Mouse (Mus musculus) spleen, adult 2 months (tissue): ENCODE measurements at regions not wholly inside any gene's neighbourhood (a gene's known extent, or its start where the extent isn't known, plus 50 kb on each side); places are given as distances from the start of the nearest gene placed in this dataset.

Experiments
- DNase-seq, 2 experiments: peaks; one replicate each; pipeline versions ENCODE4 v3.0.0 to v3.0.0-alpha.2; 2012 to 2021; ENCODE audit warnings: low spot score in 2 of 2, low read depth in 1 of 2
- H3K27ac ChIP-seq: fragments of 200-500 bp; 2 replicates; pipeline ENCODE4 v1.5.1; 2012; ENCODE audit warnings: low read length, inconsistent platforms; ENCODE audit not compliant: insufficient read depth
- H3K27me3 ChIP-seq: fragments of 200-500 bp; 2 replicates; pipeline ENCODE4 v1.6.1; 2012; ENCODE audit warnings: mild to moderate bottlenecking, moderate library complexity, low read length, inconsistent platforms; ENCODE audit not compliant: control insufficient read depth, insufficient read depth
- H3K36me3 ChIP-seq: fragments of 200-500 bp; 2 replicates; pipeline ENCODE4 v1.6.1; 2012; ENCODE audit warnings: mild to moderate bottlenecking, low read length, inconsistent platforms; ENCODE audit not compliant: control insufficient read depth, insufficient read depth
- H3K4me1 ChIP-seq: fragments of 200-500 bp; 2 replicates; pipeline ENCODE4 v1.6.1; 2011; ENCODE audit warnings: inconsistent platforms; ENCODE audit not compliant: control insufficient read depth, insufficient read depth, insufficient read length
- H3K4me3 ChIP-seq: fragments of 200-500 bp; 2 replicates; pipeline ENCODE4 v1.5.1; 2011; ENCODE audit warnings: mild to moderate bottlenecking, inconsistent platforms; ENCODE audit not compliant: insufficient read depth, insufficient read length; ENCODE audit errors: extremely low read depth
- CTCF ChIP-seq: fragments of 200-500 bp; IDR thresholded peaks from 2 replicates; pipeline ENCODE4 v1.5.1; 2011; ENCODE audit warnings: mild to moderate bottlenecking, inconsistent platforms; ENCODE audit not compliant: insufficient read depth, insufficient read length, insufficient replicate concordance; ENCODE audit errors: extremely low read depth
- POLR2A ChIP-seq: fragments of 200-500 bp; IDR thresholded peaks from 2 replicates; pipeline ENCODE4 v1.6.1; 2011; ENCODE audit warnings: low read depth, low read length, inconsistent platforms
- WGBS: fragments of 180-500 bp; shearing (Covaris S2); methylation state at CpG from one replicate; pipeline ENCODE4 v1.1.7; 2018; 5-methylcytosine and 5-hydroxymethylcytosine counted together

DNA sequence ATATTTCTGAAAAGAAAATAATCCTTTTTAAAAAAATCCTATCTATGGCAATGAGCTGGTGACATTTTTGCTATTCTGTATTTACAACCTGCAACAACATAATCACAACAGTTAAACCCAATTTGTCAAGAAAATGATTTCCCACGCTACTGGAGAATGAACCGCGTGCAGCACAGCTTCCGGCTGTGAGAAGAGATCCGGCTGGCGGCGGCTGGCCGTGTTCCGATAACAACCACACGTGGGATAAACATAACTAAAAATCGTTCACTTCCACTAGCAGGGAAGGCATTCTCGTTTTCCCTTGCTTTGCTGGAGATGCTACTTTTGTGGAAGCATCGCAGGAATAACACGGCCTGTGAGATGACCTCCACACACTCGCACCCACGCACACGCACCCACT is 224.5 kb upstream of the Hnrnpa3 start:
- no peak overlapping the region for H3K27ac ChIP-seq
- H3K4me3 ChIP-seq: no peak overlapping the region
- TF ChIP-seq POLR2A (no peak), CTCF (no peak)
- no peaks in the 10 kb centered on the region for H3K4me1 ChIP-seq
- H3K27me3 ChIP-seq: no peaks in the 10 kb centered on the region
- no peak for DNase-seq
- WGBS: 96% methylated on average over 17 of the region's 17 CpGs
- H3K36me3 ChIP-seq: no peaks in the 10 kb centered on the region

DNA sequence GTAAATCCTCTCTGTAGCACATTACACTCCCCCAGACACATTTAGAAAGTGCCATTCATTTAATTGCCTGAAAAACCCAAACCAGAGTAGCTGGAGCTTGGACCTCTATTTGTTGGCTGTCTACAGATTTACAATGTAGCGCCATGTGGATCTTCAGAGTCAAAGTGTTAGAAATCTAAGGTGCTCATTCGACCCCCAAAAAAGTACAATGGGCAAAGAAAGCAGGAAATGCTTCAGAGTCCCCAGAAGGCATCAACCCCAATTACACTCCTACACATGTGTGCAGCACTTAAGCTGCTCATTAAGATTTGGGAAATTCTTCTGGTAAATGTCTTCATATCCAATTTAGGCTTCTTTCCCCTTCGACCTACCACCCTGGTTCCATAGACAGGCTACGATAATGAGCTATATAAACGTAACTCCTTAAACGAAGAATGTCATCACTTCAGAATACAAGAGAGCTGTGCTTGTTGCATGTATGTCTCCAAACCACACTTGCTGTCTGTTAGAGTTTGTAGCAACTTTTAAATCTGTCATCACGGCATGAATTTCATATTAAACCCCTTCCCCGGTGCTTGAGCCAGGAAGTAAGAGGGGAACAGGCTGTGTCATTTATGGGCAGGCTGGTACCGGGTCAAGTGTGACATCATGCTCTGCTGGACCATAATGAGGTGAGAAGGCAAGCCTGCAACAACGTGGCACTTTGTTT is 219.4 kb upstream of the Hnrnpa3 start:
- H3K27me3 ChIP-seq: no peaks in the 10 kb centered on the region
- H3K36me3 ChIP-seq: no peaks in the 10 kb centered on the region
- TF ChIP-seq POLR2A: no peak
- TF ChIP-seq CTCF: no peak
- no peak overlapping the region for H3K4me3 ChIP-seq
- no peak for DNase-seq
- no peak overlapping the region for H3K27ac ChIP-seq
- no peaks in the 10 kb centered on the region for H3K4me1 ChIP-seq
- 85% methylated on average over 10 of the region's 10 CpGs for WGBS

DNA sequence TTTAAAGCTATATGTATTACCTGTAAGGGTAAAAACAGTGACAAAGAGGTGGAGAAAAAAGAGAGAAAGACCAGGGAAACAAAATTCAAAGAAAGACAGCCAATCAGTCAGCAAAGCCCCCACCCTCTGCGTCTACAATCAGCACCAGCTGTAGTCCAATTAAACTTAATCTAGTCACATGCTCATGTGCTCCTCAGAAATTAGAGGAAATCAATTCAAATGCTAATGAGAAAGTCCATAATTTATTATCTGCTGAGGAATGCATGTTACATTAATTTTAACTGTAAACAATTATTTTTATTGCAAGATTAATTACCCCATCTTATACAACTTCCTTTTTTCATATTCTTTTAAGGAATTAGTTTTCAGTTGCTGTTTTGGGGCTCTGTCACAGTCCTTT is 216.4 kb upstream of the Hnrnpa3 start:
- H3K4me1 ChIP-seq: no peaks in the 10 kb centered on the region
- H3K4me3 ChIP-seq: no peak overlapping the region
- TF ChIP-seq CTCF (no peak), POLR2A (no peak)
- H3K27me3 ChIP-seq: no peaks in the 10 kb centered on the region
- DNase-seq: no peak
- WGBS: 92% methylated on average over 1 of the region's 1 CpGs
- no peaks in the 10 kb centered on the region for H3K36me3 ChIP-seq
- H3K27ac ChIP-seq: no peak overlapping the region

DNA sequence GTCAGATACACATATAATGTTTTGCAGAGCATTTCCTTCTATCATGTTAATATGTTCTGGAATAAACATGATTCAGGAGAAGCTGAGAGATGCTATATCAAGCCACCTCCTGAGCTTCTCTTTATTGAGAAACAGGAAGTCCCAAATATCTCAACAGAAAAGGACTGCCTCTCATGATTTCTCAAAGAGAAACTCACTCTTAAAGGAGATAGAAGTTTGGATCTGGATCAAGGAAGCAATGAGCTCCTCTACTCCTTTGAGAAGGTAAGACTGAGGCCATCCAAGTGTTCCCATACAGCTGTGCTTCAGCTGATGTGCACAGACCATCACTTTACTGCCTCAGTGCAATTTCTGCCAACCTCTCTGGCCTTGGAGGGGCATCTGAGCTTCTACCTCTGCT is 213.9 kb upstream of the Hnrnpa3 start:
- TF ChIP-seq POLR2A (no peak), CTCF (no peak)
- Histone ChIP-seq H3K36me3 (no peaks in the 10 kb centered on the region), H3K4me1 (no peaks in the 10 kb centered on the region), H3K27ac (no peak overlapping the region), H3K4me3 (no peak overlapping the region), H3K27me3 (no peaks in the 10 kb centered on the region)
- no peak for DNase-seq

DNA sequence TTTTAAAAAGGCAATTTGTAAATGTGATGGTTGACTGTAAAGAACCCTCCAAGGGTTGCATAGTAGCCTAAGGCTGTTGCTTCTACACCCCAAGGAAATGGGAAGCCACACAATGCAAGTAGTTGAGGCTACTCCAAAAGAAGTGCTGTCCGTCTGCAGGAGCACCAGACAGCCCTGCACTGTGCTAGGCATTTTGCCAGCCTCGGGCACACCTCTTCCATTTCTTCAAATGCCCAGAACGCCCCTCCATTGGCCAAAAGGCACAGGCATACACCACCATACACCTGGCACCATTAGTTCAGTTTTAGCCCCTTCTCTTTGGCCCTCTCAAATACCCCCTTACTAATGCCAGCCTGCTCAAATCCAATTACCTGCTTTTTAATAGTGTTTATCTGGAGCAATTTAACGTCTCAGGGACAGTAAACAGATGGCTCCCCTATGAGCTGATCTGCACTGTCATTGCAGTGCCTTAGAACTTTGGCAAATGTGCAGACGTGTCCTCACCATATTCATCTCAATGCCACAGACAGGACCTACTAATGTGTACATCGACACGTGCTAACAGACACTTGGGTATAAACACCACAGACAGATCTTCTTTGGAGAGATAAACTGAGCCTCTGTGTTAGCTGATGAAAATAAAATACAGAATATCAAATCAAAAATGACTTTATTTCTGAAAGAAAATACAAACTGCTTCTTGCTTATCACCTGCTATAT is 211.9 kb upstream of the Hnrnpa3 start:
- H3K4me1 ChIP-seq: no peaks in the 10 kb centered on the region
- 77% methylated on average over 7 of the region's 7 CpGs for WGBS

DNA sequence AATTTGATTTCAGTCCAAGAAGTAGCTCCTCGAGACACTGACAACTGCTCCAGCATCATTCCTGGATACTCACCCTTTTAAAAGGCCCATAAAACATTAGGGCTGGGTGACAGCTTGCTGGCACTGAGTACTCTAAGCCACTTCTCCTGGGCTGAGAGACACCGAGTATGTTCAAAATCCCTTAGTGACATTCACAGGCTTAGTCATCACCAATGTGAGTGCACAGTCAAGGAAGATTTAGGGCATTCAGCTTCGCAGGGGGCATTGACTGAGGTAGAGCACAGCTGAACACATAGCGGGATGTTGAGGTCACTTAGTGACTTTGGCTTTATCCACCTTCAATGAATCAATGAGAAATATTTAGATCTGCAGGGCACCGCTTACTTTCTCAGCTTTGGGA is 210.8 kb upstream of the Hnrnpa3 start:
- no peak for DNase-seq
- Histone ChIP-seq H3K4me3 (no peak overlapping the region), H3K36me3 (no peaks in the 10 kb centered on the region), H3K27ac (no peak overlapping the region), H3K4me1 (no peaks in the 10 kb centered on the region), H3K27me3 (no peaks in the 10 kb centered on the region)
- TF ChIP-seq CTCF: no peak
- TF ChIP-seq POLR2A: no peak
- WGBS: 88% methylated on average over 5 of the region's 5 CpGs

More for the DNA sequence above, 211.9 kb upstream of the Hnrnpa3 start:
- no peak overlapping the region for H3K4me3 ChIP-seq
- no peaks in the 10 kb centered on the region for H3K27me3 ChIP-seq
- H3K36me3 ChIP-seq: no peaks in the 10 kb centered on the region
- no peak for TF ChIP-seq POLR2A
- TF ChIP-seq CTCF: no peak
- H3K27ac ChIP-seq: no peak overlapping the region
- no peak for DNase-seq

DNA sequence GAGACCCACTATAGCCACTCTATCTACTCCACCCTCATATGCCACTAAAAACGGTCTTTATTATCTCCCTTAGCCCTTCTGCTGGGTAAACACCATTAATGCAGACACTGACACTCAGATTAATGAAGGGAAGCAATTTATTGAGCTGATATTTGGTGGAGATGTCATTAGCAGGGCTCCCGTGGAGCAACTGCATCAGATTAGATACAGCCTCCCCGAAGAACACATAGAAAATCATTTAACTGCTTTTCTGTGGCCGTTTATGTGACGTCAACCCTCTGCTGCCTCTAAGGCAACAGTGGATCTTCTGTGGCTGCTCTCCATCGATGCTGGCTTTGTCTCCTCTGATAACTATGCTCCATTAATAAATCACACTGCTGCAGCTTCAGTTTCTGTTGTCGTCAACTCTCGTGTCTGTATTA is 207.2 kb upstream of the Hnrnpa3 start:
- H3K27me3 ChIP-seq: no peaks in the 10 kb centered on the region
- no peak overlapping the region for H3K4me3 ChIP-seq
- no peaks in the 10 kb centered on the region; the same call in 1 of the 2 replicates for H3K4me1 ChIP-seq
- 79% methylated on average over 8 of the region's 8 CpGs for WGBS
- no peak overlapping the region for H3K27ac ChIP-seq
- TF ChIP-seq POLR2A: no peak
- TF ChIP-seq CTCF: no peak
- no peaks in the 10 kb centered on the region for H3K36me3 ChIP-seq
- no peak for DNase-seq
